Mouse (Mus musculus) liver (tissue): Measurements from ENCODE around the gene Rbl1.
"Not testable (repeated sequence)": the region's sequence is repeated elsewhere in the genome, so short reads cannot be mapped to it uniquely, and the experiment has no call there.

Source experiments
- DNase-seq: peaks from one replicate; pipeline ENCODE4 v3.0.0-alpha.2; 2020; ENCODE audit warnings: mixed read lengths

The Rbl1 gene

DNA sequence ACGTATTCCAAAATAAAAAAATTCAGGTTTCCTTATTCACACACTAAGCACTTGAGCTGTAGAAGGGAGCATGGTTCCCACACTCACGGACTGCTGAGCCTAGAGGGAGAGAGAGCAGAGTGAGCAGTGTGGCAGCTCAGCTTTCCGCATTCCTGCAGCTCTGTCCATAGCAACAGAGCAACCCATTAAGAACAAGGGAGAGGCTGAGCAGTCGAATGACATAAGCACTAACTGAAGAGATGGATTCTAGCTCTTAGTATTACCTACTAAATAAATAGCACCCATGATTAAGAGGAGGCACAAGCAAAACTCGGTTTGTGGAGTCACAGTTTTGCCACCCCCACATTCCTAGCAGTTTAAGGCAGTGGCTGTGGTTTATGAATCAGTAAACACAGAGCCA lies 34.2 kb downstream of the Rbl1 start:
- no peak for DNase-seq

DNA sequence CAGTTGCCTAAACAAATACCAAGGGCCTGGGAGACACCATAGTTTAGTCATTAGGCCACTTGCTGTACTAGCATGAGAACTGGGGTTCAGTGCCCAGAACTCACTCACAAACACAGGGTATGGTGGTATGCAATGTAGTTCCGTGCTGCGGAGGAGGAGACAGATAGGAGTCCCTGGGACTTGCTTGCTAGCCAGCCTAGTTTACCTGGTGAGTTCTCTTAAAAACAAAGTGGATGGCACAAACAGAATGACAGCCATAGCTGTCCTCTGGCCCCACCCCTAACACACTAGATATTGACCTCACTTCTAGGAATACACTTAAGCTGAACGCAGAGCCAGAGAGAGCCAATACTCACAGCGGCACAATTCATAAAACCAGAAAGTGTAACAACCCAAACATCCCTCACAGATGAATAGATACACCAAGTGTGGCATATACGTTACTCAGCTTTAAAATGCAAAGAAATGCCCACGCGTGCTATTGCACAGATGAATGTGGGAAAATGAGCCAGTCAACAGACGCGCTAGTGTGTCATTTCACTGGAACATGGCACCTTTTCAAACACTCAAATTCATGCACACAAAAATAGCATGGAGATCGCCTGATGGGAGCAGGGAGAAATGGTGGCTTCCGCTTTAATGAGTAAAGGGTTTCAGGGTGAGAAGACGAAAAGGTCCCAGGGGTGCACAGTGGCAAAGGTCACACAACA lies 37.8 kb downstream of the Rbl1 start:
- DNase-seq = no peak

DNA sequence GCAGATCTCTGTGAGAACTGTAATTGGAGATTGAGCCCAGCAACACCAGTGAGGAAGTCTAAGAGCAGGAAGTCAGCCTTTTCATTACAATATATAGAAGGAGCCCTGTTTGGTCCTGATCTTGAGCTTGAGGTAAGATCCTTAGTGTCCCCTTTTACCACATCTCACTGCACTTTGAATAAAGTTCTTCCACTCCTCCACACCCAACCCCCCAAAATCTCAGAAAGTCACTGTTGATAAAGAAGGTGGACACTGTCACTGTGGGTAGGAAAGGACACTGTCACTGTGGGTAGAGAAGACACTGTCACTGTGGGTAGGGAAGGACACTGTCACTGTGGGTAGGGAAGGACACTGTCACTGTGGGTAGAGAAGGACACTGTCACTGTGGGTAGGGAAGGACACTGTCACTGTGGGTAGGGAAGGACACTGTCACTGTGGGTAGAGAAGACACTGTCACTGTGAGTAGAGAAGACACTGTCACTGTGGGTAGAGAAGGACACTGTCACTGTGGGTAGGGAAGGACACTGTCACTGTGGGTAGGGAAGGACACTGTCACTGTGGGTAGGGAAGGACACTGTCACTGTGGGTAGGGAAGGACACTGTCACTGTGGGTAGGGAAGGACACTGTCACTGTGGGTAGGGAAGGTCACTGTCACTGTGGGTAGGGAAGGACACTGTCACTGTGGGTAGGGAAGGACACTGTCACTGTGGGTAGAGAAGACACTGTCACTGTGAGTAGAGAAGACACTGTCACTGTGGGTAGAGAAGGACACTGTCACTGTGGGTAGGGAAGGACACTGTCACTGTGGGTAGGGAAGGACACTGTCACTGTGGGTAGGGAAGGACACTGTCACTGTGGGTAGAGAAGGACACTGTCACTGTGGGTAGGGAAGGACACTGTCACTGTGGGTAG lies 38.8 kb downstream of the Rbl1 start:
- not testable (repeated sequence) for DNase-seq

DNA sequence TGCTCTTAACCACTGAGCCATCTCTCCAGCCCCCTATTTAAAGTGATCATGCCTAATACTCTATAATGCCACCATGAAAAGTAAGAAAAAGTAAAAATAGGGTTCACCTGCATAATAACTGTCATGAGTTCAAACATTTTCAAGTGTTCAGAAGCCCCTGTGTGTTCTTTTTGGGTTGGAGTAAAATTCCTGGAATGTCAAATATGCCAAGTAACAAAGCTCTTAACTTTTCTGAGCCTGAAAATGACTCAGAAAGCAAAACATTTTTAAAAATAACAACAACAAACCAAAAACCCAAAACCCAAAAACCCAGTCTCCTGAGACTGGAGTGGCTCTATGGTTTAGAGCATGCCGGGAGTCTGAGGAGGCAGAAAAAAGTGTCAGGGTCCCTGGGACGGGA lies 40.2 kb downstream of the Rbl1 start:
- no peak for DNase-seq

DNA sequence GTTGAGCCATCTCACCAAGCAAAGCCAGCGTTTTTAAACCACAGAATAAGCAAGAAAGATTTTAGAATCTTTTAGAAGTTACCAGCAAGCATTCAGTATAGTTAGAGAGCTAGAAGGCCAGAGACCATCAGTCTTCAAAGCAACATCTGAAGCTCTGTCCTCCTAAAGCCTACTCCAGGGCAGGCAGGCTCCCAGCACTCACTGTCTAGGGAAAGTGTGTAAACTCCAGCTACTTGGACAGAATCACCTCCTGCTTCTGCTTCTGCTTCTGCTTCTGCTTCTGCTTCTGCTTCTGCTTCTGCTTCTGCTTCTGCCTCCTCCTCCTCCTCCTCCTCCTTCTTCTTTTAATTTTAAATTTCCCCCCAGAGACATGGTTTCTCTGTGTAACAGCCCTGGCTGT lies 48.3 kb downstream of the Rbl1 start:
- DNase-seq = no peak

DNA sequence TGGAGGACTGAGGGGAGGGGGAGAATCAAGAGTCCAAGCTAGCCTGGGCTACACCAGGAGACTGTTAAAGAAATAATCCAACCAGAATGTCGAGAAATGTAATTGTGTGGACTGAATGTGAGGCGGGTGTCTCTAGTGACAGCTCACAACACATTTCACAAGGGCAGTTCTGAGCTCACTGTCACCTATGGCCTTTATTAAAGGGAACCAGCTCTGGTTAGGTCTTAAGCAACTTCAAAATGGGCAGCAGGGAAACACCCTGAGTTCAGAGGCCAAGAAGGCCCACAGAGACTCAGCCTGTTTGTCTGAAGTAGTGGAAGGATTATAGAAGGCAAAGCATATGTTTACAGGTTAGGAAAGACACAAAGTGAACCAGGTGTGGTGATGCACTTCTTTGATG lies 51.1 kb downstream of the Rbl1 start:
- DNase-seq = no peak

DNA sequence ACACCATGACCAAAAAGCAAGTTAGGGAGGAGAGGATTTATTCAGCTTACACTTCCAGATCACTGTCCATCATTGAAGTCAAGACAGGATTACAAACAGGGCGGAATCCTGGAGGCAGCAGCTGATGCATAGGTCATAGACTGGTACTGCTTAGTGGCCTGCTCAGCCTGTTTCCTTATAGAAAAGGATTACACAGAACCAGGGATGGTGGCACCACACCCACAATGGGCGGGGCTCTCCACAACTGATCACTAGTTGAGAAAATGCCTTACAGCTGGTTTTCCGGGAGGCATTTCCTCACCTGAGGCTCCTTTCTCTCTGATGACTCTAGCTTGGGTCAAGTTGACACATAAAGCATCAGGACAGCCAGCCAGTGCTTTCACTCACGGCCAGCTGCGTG lies 55.9 kb downstream of the Rbl1 start:
- DNase-seq = peak; percentile 17

DNA sequence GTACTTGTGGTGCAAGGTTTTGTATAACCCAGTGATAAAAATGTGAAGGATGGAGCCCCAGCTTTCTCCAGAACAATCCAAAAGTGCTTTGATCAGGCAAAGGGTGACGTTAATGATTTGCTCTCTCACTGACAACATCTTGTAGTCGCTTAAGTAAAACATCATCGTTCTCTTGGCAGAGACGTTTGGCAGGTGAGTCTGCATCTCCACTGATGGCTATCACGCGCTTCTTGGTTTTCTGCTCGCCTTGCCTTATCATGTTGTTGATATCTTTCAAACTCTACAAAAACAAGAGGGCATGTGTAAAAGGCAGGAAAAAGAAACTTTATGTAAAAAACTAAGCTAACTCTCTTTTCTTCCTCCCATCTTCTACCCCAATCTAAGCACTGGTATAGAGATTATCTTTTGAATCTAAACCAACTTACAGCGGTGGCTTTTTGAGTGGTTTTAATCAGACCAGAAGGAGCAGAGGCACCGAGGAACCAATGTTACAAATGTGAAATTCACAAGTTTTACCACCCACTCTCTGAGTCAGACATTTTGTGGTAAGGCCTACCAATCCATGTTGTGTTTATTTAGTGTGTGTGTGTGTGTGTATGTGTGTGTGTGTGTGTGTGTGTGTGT lies 56.8 kb downstream of the Rbl1 start:
- DNase-seq = no peak

DNA sequence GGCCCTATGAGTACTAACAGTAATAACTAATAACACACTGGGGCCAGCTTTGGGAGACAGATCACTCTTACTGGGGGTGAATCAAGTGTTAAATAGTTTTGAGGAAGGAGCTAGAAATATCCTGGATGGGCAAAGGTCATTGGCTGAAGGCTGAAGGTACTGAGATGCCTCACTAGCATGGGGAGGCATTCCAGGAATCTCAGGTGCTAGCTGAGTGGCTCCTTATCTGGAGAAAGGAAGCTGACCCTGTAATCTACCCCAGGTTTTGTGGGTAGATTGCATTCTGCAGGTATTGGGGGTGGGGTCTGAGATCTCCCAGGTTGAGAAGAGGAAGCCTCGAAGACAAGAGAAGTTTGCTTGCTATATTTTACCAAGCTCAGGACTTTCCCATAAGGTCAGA lies 59.2 kb downstream of the Rbl1 start:
- DNase-seq = no peak

DNA sequence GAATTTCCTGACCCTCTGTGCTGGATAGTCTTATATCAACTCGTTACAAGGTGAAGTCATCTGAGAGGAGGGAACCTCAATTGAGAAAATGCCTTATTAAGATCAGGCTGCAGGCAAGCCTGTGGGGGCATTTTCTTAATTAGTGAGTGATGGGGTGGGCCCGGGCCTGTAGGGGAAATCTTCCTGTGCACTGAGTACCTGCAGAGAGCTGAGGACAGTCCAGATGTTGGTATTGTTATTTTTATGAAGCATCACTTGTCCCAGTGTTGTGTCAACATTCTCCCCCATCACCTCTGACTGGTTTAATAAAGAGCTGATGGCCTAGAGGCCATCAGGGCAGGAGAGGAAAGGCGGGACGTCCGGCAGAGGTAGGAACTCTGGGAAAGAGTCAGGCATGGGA lies 60.2 kb downstream of the Rbl1 start:
- no peak for DNase-seq

DNA sequence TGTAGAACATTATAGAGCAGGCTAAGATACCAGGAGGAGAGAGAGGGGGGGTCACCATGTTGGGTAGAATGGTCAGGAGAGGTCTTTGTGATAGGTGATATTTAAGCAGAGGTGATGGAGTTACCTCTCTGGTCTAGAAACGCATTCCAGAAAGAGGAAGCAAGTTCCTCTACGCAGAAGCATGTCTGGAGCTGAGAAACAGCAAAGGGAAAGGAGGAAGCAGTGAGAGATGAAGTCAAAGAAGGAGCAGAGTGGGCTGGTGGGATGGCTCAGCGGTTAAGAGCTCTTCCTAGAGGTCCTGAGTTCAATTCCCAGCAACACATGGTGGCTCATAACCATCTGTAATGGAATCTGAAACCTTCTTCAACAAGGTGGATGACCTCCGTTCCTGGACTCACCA lies 62.4 kb downstream of the Rbl1 start:
- no peak for DNase-seq

DNA sequence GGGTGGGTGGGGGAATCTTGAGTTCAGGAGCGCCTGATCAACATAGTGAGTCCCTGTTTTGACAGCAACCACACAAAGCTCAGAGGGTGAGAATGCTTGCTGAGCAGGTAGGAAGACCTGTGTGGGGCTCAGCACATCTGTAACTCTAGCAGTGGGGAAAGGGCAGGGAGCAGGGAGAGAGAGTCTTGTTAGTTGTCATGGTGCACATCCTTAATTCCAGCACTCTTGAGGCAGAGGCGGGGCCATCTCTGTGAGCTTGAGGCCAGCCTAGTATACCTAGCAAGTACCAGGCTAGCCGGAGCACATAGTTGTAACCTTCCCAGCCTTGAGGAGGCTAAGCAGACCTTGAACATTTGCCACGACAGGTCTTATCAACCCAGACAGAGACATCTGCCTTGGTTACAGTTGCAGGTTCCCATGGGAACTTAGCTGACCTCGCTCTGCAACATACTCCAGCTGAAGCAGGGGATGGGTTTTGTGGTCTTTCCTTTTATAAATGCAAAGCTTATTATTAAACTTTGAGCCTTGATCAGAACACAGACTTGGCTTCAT lies 65.0 kb downstream of the Rbl1 start:
- no peak for DNase-seq

DNA sequence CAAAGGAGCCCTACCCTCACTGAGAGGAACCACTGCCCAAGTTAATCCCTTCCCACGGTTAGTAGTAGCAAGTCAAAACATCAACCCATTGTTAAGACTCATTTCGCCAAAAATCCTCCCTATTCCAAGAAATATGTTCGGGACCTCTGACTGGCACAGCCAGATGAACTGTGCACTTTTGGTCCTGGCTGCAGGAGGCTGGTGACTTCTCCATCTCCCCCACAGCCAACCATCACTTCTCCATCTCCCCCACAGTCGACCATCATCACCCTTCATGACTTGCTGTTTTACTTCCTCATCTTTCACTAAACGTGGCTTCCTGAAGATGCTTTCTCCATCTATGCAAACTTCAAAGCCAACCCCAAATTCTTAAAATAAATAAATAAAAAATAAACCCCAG lies 65.5 kb downstream of the Rbl1 start:
- no peak for DNase-seq

DNA sequence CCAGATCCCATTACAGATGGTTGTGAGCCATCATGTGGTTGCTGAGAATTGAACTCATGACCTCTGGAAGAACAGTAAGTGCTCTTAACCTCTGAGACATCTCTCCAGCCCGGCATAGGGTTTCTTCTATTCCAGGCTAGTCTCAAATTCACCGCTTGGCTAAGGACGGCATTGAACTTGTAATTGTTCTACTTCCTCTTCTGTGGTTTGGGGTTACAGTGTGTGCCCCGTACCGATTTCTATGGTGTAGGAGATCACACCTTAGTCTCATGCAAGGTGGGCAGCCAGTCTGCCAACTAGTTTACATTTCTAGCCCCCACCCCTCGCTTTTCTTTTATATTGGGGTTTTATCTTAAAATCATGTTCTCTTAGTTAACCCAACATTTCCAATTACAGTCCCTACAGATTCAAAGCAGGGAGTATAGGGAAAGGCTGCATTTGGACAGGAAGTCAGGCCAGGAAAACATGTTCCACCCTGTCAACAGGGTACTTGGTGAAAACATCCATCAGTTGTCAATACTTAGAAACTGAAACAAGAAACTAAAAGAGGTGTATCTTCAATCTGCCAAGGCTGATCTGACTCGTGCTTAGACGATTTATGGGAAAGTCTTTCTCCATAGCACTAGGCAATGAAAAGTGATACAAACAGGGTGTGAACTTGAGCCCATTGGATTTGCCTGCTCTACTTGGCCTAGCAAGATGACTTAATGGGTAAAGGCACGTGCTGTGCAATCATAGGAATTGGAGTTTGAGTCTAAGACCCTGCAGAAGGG lies 66.2 kb downstream of the Rbl1 start:
- no peak for DNase-seq

DNA sequence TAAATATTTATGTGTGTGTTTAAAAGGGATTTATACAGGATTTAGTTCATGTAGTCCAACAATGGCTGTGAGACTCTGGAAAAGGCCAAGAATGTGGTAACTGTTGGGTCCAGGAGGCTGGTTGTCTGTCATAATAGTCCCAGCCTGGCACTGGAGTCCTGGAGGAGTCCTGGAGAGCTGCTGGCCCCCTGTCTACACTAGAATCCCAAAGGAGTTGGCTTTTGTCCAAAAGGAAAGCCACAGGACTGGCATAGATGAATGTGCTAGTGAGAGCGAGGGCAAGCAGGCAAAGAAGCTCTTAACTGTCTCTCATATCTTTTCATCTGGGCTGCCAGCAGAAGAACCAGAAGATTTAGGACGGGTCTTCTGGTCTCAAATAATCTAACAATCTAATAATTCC lies 67.7 kb downstream of the Rbl1 start:
- DNase-seq = no peak

DNA sequence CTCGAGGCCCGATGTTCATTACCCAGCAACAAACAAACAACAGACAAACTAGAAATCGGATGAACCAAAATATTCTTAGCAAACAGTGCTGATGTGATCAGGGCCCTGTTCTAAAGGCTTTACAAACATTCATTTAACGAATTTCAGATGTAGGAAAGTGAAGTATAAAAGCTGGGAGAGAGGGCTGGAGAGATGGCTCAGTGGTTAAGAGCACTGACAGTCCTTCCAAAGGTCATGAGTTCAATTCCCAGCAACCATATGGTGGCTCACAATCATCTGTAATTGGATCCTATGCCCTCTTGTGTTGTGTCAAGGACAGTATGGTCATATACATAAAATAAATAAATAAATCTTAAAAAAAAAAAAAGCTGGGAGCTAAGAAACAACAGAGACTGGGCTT lies 68.2 kb downstream of the Rbl1 start:
- no peak for DNase-seq

DNA sequence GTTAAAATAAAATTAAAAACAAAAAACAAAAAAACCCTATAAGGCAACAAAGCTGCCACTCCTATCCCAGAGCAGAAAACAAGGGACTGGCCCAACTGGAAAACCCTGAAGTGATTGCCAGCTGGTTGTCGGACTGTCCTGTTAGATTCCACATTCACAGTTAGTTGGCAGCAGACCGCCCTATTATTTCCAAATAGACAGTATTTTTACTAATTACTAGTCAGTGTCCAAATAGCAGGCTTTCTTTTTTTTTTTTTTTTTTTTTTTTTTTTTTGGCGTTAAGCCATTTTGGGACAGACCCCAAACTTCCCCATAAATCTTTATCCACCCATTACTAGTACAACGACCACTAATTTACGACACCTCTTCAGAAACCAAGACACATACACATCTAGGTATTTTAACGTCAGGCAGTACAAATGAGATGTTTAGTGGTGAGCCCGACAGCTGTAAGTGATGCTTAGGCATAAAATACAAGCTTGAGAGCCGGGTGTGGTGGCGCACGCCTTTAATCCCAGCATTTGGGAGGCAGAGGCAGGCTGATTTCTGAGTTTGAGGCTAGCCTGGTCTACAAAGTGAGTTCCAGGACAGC lies 68.7 kb downstream of the Rbl1 start:
- DNase-seq = no peak

DNA sequence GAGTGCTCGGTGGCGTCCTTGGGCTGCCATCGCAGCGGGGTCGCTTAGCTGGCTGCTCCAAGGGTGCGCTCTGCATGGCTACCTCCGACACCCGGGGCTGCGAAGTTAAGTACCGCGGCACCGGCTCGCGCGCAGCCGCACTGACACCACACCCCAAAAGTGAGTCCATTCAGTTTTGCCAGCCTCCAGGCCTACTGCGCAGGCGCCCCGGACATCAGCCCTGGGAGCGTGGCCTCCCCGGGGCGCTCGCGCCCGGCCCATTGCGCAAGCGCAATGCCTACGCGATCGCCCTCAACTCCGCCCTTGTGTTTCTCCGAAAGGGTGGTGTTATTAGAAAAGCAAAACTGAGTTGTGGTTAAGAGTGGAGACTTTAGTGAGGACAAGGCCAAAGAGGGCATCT lies 69.3 kb downstream of the Rbl1 start, which contains the start of gene Samhd1:
TSS of gene Samhd1 (minus strand) at position 252 of the 400 bp plus-strand sequence.
- DNase-seq = peak; percentile 99

DNA sequence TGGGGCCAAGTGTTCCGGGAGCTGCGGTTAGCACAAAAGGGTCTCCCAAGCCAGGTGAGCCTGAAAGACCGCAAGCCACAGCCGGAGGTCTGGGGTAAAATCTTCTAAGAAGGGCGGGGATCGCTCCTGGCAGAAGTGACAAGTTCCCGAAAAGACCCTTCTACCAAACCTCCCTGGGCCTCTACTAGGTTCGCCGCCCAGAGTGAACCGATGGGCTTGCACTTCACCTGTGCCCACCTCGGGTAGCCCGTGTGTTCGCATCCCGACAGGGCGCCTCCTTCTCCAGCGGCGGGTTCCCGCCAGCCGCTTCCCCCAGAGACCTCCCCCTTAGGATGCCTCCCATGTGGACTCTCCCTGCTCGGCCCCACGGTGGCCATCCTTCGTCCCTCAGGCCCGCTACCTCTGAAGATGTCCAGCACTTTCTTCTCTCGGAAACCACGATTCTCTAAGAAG lies 69.8 kb downstream of the Rbl1 start:
- DNase-seq = peak; percentile 51

DNA sequence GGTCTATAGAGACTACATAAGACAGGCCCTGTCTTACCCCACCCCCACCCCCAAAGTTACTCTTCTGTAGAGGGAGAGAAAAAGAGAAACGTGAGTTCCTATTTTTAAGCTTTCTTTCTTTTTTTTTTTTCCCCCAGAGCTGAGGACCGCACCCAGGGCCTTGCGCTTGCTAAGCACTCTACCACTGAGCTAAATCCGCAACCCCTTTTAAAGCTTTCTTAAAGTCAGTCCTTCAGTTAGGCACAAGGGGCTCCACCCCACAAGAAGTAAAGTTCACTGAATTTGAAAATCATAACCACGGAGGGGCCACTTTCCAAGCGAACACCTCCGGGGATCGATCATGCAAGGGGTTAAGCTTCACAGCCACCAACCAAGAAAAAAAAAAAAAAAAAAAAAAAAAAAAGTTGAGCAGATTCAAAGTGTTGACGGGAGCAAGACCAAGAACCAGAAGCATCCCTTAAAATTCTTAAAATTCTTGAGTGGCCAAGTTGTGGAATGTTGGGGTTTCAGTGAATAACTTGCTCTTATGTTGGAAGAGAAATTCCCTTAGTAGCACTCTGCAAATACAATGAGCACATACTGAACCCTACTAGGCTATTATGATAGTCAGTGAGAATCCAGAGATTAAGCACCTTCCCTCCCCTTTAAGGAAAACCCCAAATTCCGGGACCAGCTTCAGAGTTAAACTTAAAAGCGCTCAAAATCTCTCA lies 70.4 kb downstream of the Rbl1 start:
- DNase-seq = peak; percentile 12
